Mouse (Mus musculus): ENCODE data around the gene Fshb.

DNA sequence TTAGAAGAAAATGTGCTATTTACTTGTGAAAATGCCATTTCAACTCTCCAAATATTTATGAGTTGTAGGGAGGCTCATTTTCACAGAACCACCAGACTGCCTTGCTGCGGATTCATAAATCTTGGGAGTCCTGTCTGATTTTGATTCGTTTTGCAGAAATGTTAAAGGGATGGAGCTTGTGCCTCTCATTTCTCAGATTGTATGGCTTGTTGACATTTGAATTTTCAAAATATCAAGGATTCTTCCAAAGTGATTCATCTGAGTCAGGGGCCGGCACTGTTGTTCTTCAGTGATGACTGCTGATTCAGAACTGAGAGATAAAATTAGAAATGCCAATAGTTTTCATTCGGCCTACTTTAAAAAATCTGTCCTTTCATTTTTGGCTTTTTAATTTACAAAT is 18.6 kb downstream of the Fshb start:
- TF ChIP-seq CTCF (IDR thresholded peaks at IDR 0.05; ENCODE audit: extremely low read depth, insufficient read depth, insufficient read length, insufficient replicate concordance) (no peak), POLR2A (IDR thresholded peaks at IDR 0.05; ENCODE audit: low read depth, low read length) (no peak)
